Mouse (Mus musculus): ENCODE measurements around the gene Rfpl4. TPM values are rescaled to one million over a fixed set of nuclear protein-coding genes. Genes with fewer than 3 reads are reported as not detected.
"Not testable (repeated sequence)": the region's sequence is repeated elsewhere in the genome, so short reads cannot be mapped to it uniquely, and the experiment has no call there.

The Rfpl4 gene
- polyA plus RNA-seq, 1 experiment: not detected

DNA sequence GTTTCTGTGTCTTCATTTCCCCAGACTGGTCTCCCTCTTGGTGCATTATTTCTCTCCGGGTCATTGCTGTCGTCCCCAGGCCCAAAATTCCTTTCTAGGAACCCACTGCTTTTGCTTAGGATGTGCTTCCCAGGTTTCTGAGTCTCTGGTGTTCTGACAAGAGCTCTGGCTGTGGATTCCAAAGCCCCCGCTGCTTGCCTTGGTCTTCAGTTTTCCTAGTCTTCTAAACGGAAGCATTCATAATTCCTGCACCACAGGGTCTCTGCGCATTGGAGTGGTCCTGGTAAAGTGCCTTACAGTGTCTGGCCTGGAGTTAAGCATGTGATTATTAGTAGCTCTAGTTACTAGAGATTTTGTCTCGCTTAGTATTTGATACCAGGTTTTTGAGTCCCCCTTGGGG lies 35.9 kb downstream of the Rfpl4 start:
- WGBS: 2% methylated on average over 6 of the region's 6 CpGs
- H3K27ac ChIP-seq (ENCODE audit: insufficient read depth, low read depth, low read length): peak overlapping the region; percentile 87
- no peak for TF ChIP-seq CTCF (IDR thresholded peaks at IDR 0.05; ENCODE audit: extremely low read depth, insufficient read length, insufficient replicate concordance, low read depth, low read length)
- no peak for TF ChIP-seq POLR2A (IDR thresholded peaks at IDR 0.05; ENCODE audit: low read depth, low read length)
- no peaks in the 10 kb centered on the region for H3K27me3 ChIP-seq (ENCODE audit: control insufficient read depth, insufficient read depth, low read length)
- H3K4me3 ChIP-seq (ENCODE audit: low read depth, low read length): peak overlapping the region; percentile 91
- peaks cover 24% of the 10 kb centered on the region for H3K4me1 ChIP-seq (ENCODE audit: control insufficient read depth, insufficient read depth, insufficient read length, low read length)
- H3K36me3 ChIP-seq (ENCODE audit: control insufficient read depth, insufficient read depth, low read length): peaks cover 42% of the 10 kb centered on the region

DNA sequence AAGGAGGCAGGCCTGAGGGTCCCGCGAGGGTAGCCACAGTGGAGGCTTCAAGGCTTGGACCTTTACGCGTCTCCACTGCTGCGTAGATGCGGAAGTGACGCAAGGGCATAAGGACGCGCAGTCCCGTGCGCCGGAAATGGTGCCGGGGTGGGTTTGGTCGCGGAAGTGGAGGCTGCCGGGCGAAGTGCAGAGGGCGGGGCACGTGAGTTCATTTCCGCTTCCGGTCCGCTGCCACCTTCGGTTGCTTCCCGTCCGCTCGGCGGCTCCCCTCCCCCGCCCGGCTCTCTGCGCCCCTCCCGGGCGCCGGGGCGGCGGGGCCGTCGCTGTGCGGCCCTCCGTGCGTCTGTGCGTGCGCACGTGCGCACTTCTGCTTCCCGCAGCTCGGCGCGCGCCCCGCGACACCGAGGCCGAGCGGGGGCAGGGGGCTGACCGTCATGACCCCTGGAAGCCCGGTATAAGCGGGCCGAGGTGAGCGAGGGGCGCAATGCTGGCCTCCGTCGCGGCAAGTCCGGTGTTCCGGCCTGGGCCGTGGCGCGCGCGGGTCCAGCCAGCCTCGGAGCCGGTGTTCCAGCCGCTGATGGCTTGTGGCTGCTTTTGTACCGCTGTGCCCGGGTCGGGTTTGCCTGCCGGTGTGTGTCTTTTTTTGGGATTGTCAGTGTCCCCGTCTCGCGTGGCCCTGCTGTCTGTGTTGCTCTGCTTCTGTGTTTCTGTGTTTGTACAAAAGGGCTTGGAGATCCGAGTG lies 36.6 kb downstream of the Rfpl4 start, which contains the start of gene Epn1:
Epn1 (plus strand) TSS at position 226 of the 742 bp plus-strand sequence.
- H3K27me3 ChIP-seq (ENCODE audit: control insufficient read depth, insufficient read depth, low read length): no peaks in the 10 kb centered on the region
- peak within 1 kb of the TSS; percentile 87 for H3K27ac ChIP-seq (ENCODE audit: insufficient read depth, low read depth, low read length)
- H3K4me3 ChIP-seq (ENCODE audit: low read depth, low read length): peak within 1 kb of the TSS; percentile 91
- 0 out of 2 replicates have a peak, but pooled peaks have one; percentile 10 for TF ChIP-seq POLR2A (IDR thresholded peaks at IDR 0.05; ENCODE audit: low read depth, low read length)
- no peak for TF ChIP-seq CTCF (IDR thresholded peaks at IDR 0.05; ENCODE audit: extremely low read depth, insufficient read length, insufficient replicate concordance, low read depth, low read length)
- under 1% methylated on average over 81 of the region's 81 CpGs for WGBS
- H3K4me1 ChIP-seq (ENCODE audit: control insufficient read depth, insufficient read depth, insufficient read length, low read length): peaks cover 20% of the 10 kb centered on the region
- H3K36me3 ChIP-seq (ENCODE audit: control insufficient read depth, insufficient read depth, low read length): peaks cover 40% of the 10 kb centered on the region

- Histone ChIP-seq H3K36me3 (ENCODE audit: control insufficient read depth, insufficient read depth, low read length) (peaks cover 40% of the 10 kb centered on the region), H3K4me1 (ENCODE audit: control insufficient read depth, insufficient read depth, insufficient read length, low read length) (peaks cover 14% of the 10 kb centered on the region), H3K27ac (ENCODE audit: insufficient read depth, low read depth, low read length) (peak overlapping the region; percentile 77), H3K4me3 (ENCODE audit: low read depth, low read length) (peak overlapping the region; percentile 91)
- WGBS: 41% methylated on average over 10 of the region's 13 CpGs
- H3K27me3 ChIP-seq (ENCODE audit: control insufficient read depth, insufficient read depth, low read length): not testable (repeated sequence)
These were observed 37.3 kb downstream of the Rfpl4 start for GRCm38 (mm10) chr7:5079365-5080009.

DNA sequence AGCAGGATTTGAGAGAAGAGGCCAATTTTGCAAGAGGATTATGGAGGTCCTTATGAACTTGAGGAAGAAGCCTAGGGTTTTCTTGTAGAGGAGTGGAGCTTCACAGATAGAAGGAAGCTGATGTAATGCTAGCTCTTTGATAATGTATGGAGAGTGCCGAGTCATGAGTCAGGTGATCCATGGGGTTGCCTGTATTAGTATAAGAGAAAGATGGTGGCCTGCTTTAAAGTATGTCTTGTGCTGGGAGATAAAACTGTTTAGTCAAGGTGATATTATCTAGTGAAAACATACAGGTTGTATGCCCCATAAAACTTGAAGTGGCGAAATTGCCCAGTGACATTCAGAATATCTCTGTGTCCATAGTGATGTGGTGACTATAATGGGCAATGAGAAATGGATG lies 39.8 kb downstream of the Rfpl4 start:
- no peak overlapping the region for H3K27ac ChIP-seq (ENCODE audit: insufficient read depth, low read depth, low read length)
- no peaks in the 10 kb centered on the region for H3K27me3 ChIP-seq (ENCODE audit: control insufficient read depth, insufficient read depth, low read length)
- H3K36me3 ChIP-seq (ENCODE audit: control insufficient read depth, insufficient read depth, low read length): peaks cover 56% of the 10 kb centered on the region
- 59% methylated on average over 2 of the region's 2 CpGs for WGBS
- no peak for TF ChIP-seq CTCF (IDR thresholded peaks at IDR 0.05; ENCODE audit: extremely low read depth, insufficient read length, insufficient replicate concordance, low read depth, low read length)
- no peak overlapping the region for H3K4me3 ChIP-seq (ENCODE audit: low read depth, low read length)
- peaks cover 1% of the 10 kb centered on the region; the same call in 1 of the 2 replicates for H3K4me1 ChIP-seq (ENCODE audit: control insufficient read depth, insufficient read depth, insufficient read length, low read length)

- Histone ChIP-seq H3K4me3 (ENCODE audit: low read depth, low read length) (no peak overlapping the region), H3K27ac (ENCODE audit: insufficient read depth, low read depth, low read length) (no peak overlapping the region), H3K4me1 (ENCODE audit: control insufficient read depth, insufficient read depth, insufficient read length, low read length) (peaks cover 1% of the 10 kb centered on the region; the same call in 1 of the 2 replicates), H3K27me3 (ENCODE audit: control insufficient read depth, insufficient read depth, low read length) (no peaks in the 10 kb centered on the region), H3K36me3 (ENCODE audit: control insufficient read depth, insufficient read depth, low read length) (peaks cover 73% of the 10 kb centered on the region)
- 89% methylated on average over 5 of the region's 5 CpGs for WGBS
- TF ChIP-seq CTCF (IDR thresholded peaks at IDR 0.05; ENCODE audit: extremely low read depth, insufficient read length, insufficient replicate concordance, low read depth, low read length) (no peak), POLR2A (IDR thresholded peaks at IDR 0.05; ENCODE audit: low read depth, low read length) (no peak)
These were observed 41.8 kb downstream of the Rfpl4 start for GRCm38 (mm10) chr7:5074984-5075383.

GRCm38 (mm10) chr7:5073586-5073985 lies 43.2 kb downstream of the Rfpl4 start:
- WGBS: 29% methylated on average over 1 of the region's 1 CpGs
- Histone ChIP-seq H3K36me3 (ENCODE audit: control insufficient read depth, insufficient read depth, low read length) (peaks cover 83% of the 10 kb centered on the region), H3K4me3 (ENCODE audit: low read depth, low read length) (no peak overlapping the region), H3K27ac (ENCODE audit: insufficient read depth, low read depth, low read length) (no peak overlapping the region), H3K4me1 (ENCODE audit: control insufficient read depth, insufficient read depth, insufficient read length, low read length) (no peaks in the 10 kb centered on the region), H3K27me3 (ENCODE audit: control insufficient read depth, insufficient read depth, low read length) (no peaks in the 10 kb centered on the region)
- TF ChIP-seq CTCF (IDR thresholded peaks at IDR 0.05; ENCODE audit: extremely low read depth, insufficient read length, insufficient replicate concordance, low read depth, low read length) (no peak), POLR2A (IDR thresholded peaks at IDR 0.05; ENCODE audit: low read depth, low read length) (no peak)

GRCm38 (mm10) chr7:5064886-5065285 lies 51.9 kb downstream of the Rfpl4 start:
- peaks cover 38% of the 10 kb centered on the region for H3K36me3 ChIP-seq (ENCODE audit: control insufficient read depth, insufficient read depth, low read length)
- peaks cover 10% of the 10 kb centered on the region for H3K4me1 ChIP-seq (ENCODE audit: control insufficient read depth, insufficient read depth, insufficient read length, low read length)
- no peak overlapping the region for H3K4me3 ChIP-seq (ENCODE audit: low read depth, low read length)
- 78% methylated on average over 6 of the region's 6 CpGs for whole genome bisulfite sequencing
- H3K27ac ChIP-seq (ENCODE audit: insufficient read depth, low read depth, low read length): no peak overlapping the region
- TF ChIP-seq POLR2A (IDR thresholded peaks at IDR 0.05; ENCODE audit: low read depth, low read length) (no peak), CTCF (IDR thresholded peaks at IDR 0.05; ENCODE audit: extremely low read depth, insufficient read length, insufficient replicate concordance, low read depth, low read length) (no peak)
- no peaks in the 10 kb centered on the region for H3K27me3 ChIP-seq (ENCODE audit: control insufficient read depth, insufficient read depth, low read length)

Measured in small intestine, adult 2 months (tissue).